Mouse (Mus musculus) stomach, postnatal 0 days (tissue): ENCODE results near the gene Clec11a. TPM values are rescaled to one million over a fixed set of nuclear protein-coding genes. Genes with fewer than 3 reads are reported as not detected.
"Not testable (repeated sequence)": the region's sequence is repeated elsewhere in the genome, so short reads cannot be mapped to it uniquely, and the experiment has no call there.

Experiments
- ATAC-seq: fragments of 200-750 bp; cut with Nextera tagmentation; 2 replicates; pipeline ENCODE4 v1.8.0; 2017; ENCODE audit not compliant: low FRiP score, low TSS enrichment
- DNase-seq: peaks from one replicate; pipeline ENCODE4 v3.0.0-alpha.2; 2016; ENCODE audit warnings: low spot score
- H3K27ac ChIP-seq: fragments of 300-500 bp; sonication (generic); replicated peaks from 2 replicates; pipeline ENCODE4 v1.5.1; 2014; ENCODE audit warnings: mild to moderate bottlenecking, control low read depth
- H3K27me3 ChIP-seq: fragments of 300-500 bp; sonication (generic); 2 replicates; pipeline ENCODE4 v1.6.1; 2014; ENCODE audit warnings: low read length; ENCODE audit not compliant: control insufficient read depth, insufficient read depth
- H3K36me3 ChIP-seq: fragments of 300-500 bp; sonication (generic); 2 replicates; pipeline ENCODE4 v1.6.1; 2014; ENCODE audit warnings: low read length, mixed read lengths; ENCODE audit not compliant: control insufficient read depth, insufficient read depth
- H3K4me1 ChIP-seq: fragments of 300-500 bp; sonication (generic); replicated peaks from 2 replicates; pipeline ENCODE4 v1.6.1; 2014; ENCODE audit warnings: antibody characterized with exemption; ENCODE audit not compliant: control insufficient read depth, insufficient read depth
- H3K4me2 ChIP-seq: fragments of 300-500 bp; sonication (generic); replicated peaks from 2 replicates; pipeline ENCODE4 v1.6.1; 2014; ENCODE audit warnings: low read depth, mild to moderate bottlenecking, control low read depth, moderate library complexity
- H3K4me3 ChIP-seq: fragments of 300-500 bp; sonication (generic); 2 replicates; pipeline ENCODE4 v1.5.1; 2014; ENCODE audit warnings: low read depth, low read length, control low read depth
- H3K9ac ChIP-seq: fragments of 300-500 bp; sonication (generic); 2 replicates; pipeline ENCODE4 v1.6.1; 2014; ENCODE audit warnings: mild to moderate bottlenecking, low read length, control low read depth, mixed read lengths
- H3K9me3 ChIP-seq: fragments of 300-500 bp; sonication (generic); 2 replicates; pipeline ENCODE4 v1.6.1; 2016; ENCODE audit warnings: low read length; ENCODE audit not compliant: control insufficient read depth
- CTCF ChIP-seq: IDR thresholded peaks from 2 replicates; pipeline ENCODE4 v1.5.1; 2016; ENCODE audit warnings: antibody characterized with exemption, low read depth, mild to moderate bottlenecking, moderate library complexity
- EP300 ChIP-seq: optimal IDR thresholded peaks from 2 replicates; pipeline ENCODE3; 2016; ENCODE audit warnings: antibody characterized with exemption
- WGBS: fragments of 180-500 bp; shearing (Covaris S2); extraction: QIAGEN DNeasy Blood & Tissue Kit; methylation state at CpG from one replicate; pipeline ENCODE4 v1.1.7; 2014; 5-methylcytosine and 5-hydroxymethylcytosine counted together
- polyA plus RNA-seq: library from polyadenylated mRNA; unstranded; fragments of >200 nt; fragmentation: Nextera tagmentation; extraction: Ambion mirVana; gene quantifications from 2 replicates; pipeline ENCODE4 v1.2.1, GENCODE M21; 2015

Clec11a gene
- polyA plus RNA-seq, 1 experiment from 2014 or later, result 11.1 TPM

- Histone ChIP-seq H3K4me3 (0 out of 2 replicates have a peak overlapping the region, but pooled peaks have one; percentile 19), H3K27me3 (no peaks in the 10 kb centered on the region), H3K9me3 (no peaks in the 10 kb centered on the region), H3K9ac (no peak overlapping the region), H3K4me2 (peak overlapping the region; percentile 40), H3K36me3 (no peaks in the 10 kb centered on the region), H3K27ac (no peak overlapping the region; the same call in 1 of the 2 replicates), H3K4me1 (peaks cover 3% of the 10 kb centered on the region; the same call in 1 of the 2 replicates)
- 11% methylated on average over 16 of the region's 16 CpGs for WGBS
- TF ChIP-seq EP300 (no peak), CTCF (no peak)
- DNase-seq, result no peak
- no peak for ATAC-seq
Observed at GRCm38 (mm10) chr7:44305686-44306085, 1.0 kb downstream of the Clec11a start.

- no peaks in the 10 kb centered on the region for H3K4me1 ChIP-seq
- no peaks in the 10 kb centered on the region for H3K36me3 ChIP-seq
- WGBS, result under 1% methylated on average over 48 of the region's 49 CpGs
Observed at GRCm38 (mm10) chr7:44304775-44305641, 1.7 kb downstream of the Clec11a start.

GRCm38 (mm10) chr7:44304463-44304774, 2.3 kb downstream of the Clec11a start:
- Histone ChIP-seq H3K27me3 (no peaks in the 10 kb centered on the region), H3K9me3 (no peaks in the 10 kb centered on the region), H3K4me1 (no peaks in the 10 kb centered on the region), H3K36me3 (no peaks in the 10 kb centered on the region), H3K4me2 (peak overlapping the region; percentile 86), H3K4me3 (peak overlapping the region; percentile 59), H3K9ac (peak overlapping the region; percentile 85), H3K27ac (peak overlapping the region; percentile 92)
- no peak for TF ChIP-seq CTCF
- DNase-seq (no peak), ATAC-seq (peak; percentile 6)
- under 1% methylated on average over 25 of the region's 25 CpGs for WGBS

More at GRCm38 (mm10) chr7:44304775-44305641, 1.7 kb downstream of the Clec11a start:
- Histone ChIP-seq H3K4me2 (peak overlapping the region; percentile 86), H3K9ac (peak overlapping the region; percentile 85), H3K27ac (peak overlapping the region; percentile 92), H3K4me3 (peak overlapping the region; percentile 59), H3K9me3 (no peaks in the 10 kb centered on the region), H3K27me3 (no peaks in the 10 kb centered on the region)
- ATAC-seq (peak; percentile 97), DNase-seq (peak; percentile 98)
- TF ChIP-seq CTCF (peak; percentile 2), EP300 (peak; percentile 95)

DNA sequence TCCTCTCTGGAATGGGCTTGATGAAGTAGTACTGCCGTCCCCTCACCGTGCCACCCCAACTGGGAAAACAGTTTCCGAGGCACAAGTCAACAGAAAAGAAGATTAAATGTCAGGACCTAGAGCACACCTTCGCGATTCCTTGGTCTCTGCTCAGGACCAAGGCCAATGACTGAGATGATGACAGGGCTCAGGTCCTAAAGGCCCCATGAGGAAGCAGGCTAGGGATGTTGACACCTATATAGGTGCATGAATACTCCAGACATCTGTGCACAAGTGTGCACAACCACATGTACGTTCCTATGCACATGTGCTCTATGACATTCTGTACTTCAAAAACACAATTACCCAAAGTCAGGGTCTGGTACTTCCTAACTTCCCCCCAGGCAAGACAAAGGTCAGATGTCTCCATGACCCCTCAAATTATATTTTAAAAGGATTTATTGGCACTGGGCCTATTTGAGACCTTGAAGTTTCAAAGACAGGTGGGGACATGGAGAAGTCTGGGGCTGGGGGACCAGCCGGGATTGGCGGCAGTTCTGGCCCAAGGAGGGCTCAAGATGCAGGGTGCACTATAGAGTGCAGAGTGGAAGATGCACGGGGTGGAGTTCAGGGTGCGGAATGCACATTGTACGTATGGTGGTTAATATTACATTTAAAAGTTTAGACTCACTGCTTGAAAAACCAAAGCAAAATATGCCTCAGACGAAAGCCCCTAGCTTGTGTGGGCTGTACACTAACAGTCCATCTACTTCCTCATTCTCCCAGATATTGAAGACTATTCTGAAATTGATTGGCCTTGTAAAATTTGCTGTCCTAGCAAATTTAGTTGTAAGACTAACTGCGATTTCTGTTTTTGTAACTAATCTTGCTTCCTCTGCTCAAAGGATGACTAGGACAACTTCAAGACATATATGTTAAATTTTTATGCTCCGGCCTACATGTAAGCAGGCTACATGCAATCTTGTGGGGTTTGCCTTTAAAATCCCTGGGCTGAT, 3.1 kb downstream of the Clec11a start:
- Histone ChIP-seq H3K4me2 (peak overlapping the region; percentile 86), H3K27me3 (no peaks in the 10 kb centered on the region), H3K36me3 (no peaks in the 10 kb centered on the region), H3K9me3 (no peaks in the 10 kb centered on the region), H3K4me1 (no peaks in the 10 kb centered on the region), H3K27ac (peak overlapping the region; percentile 92), H3K4me3 (peak overlapping the region; percentile 59), H3K9ac (peak overlapping the region; percentile 85)
- DNase-seq (no peak), ATAC-seq (no peak)
- WGBS, result 83% methylated on average over 14 of the region's 14 CpGs
- TF ChIP-seq CTCF (no peak), EP300 (no peak)

- DNase-seq, H3K4me3 ChIP-seq, H3K9me3 ChIP-seq, H3K4me1 ChIP-seq, H3K9ac ChIP-seq, ATAC-seq, H3K36me3 ChIP-seq, H3K4me2 ChIP-seq, H3K27me3 ChIP-seq, H3K27ac ChIP-seq: not testable (repeated sequence)
- WGBS, result 89% methylated on average over 2 of the region's 2 CpGs
Observed at GRCm38 (mm10) chr7:44297501-44297900, 9.2 kb downstream of the Clec11a start.
